Mouse (Mus musculus): ENCODE measurements around the gene Rragb. TPM values are rescaled to one million over a fixed set of nuclear protein-coding genes. Genes with fewer than 3 reads are reported as not detected.

Rragb gene
- polyA plus RNA-seq, 1 experiment from 2014 or later, result 3.0 TPM

Other genes starting within 250 kb of the Rragb start
- 0.84 and 1.2 TPM in 2 replicates for gene Usp51, start 133.5 kb upstream of the Rragb start, polyA plus RNA-seq (2015; fragmentation: Nextera tagmentation; extraction: Ambion mirVana)
- 64.7 and 65.5 TPM in 2 replicates for gene Mageh1, start 102.4 kb upstream of the Rragb start, polyA plus RNA-seq (2015; fragmentation: Nextera tagmentation; extraction: Ambion mirVana)
- gene Foxr2, start 21.2 kb upstream of the Rragb start, polyA plus RNA-seq (2015; fragmentation: Nextera tagmentation; extraction: Ambion mirVana), result not detected in 2 replicates
- 2.6 and 3.0 TPM in 2 replicates for gene Klf8, start 97.5 kb downstream of the Rragb start, polyA plus RNA-seq (2015; fragmentation: Nextera tagmentation; extraction: Ambion mirVana)